Mouse (Mus musculus): Measurements from ENCODE around the gene Tsr3. TPM values are rescaled to one million over a fixed set of nuclear protein-coding genes. Genes with fewer than 3 reads are reported as not detected.
"Not testable (repeated sequence)": the region's sequence is repeated elsewhere in the genome, so short reads cannot be mapped to it uniquely, and the experiment has no call there.

The Tsr3 gene
- polyA plus RNA-seq, 1 experiment from 2014 or later = 63.6 TPM

DNA sequence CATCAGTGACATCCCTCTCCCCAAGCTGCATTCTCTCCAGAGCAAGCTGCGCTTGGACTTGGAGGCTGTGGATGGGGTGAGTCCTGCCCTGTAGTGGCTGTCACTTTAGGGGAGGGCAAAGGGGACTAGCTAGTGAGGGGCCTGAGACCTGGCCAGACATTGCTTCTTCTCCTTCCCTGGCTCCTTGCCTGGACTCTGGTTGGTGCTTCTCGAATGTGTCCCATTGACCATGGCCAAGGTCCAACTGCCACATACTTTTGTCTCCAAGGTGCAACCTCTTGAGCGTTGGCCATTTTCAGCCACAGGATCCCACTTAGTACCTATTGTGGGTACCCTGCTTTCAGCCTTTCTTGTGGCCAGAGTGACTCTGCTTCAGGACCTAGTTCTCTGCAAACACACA lies 9.3 kb upstream of the Tsr3 start:
- Histone ChIP-seq H3K4me3 (ENCODE audit: low read depth, low read length) (no peak overlapping the region), H3K36me3 (ENCODE audit: control insufficient read depth, insufficient read depth, low read length) (peaks cover 9% of the 10 kb centered on the region; the same call in 1 of the 2 replicates), H3K4me1 (ENCODE audit: control insufficient read depth, insufficient read depth, low read length) (no peaks in the 10 kb centered on the region), H3K9me3 (ENCODE audit: control insufficient read depth, low read length) (no peaks in the 10 kb centered on the region), H3K27ac (ENCODE audit: low read depth, low read length) (no peak overlapping the region), H3K27me3 (ENCODE audit: control insufficient read depth, insufficient read depth, low read length) (no peaks in the 10 kb centered on the region), H3K9ac (ENCODE audit: low read length) (no peak overlapping the region), H3K4me2 (ENCODE audit: low read depth) (no peak overlapping the region)
- ATAC-seq (ENCODE audit: insufficient read depth, low FRiP score, low TSS enrichment) (no peak), DNase-seq (ENCODE audit: low spot score) (no peak)
- 96% methylated on average over 3 of the region's 3 CpGs for WGBS

DNA sequence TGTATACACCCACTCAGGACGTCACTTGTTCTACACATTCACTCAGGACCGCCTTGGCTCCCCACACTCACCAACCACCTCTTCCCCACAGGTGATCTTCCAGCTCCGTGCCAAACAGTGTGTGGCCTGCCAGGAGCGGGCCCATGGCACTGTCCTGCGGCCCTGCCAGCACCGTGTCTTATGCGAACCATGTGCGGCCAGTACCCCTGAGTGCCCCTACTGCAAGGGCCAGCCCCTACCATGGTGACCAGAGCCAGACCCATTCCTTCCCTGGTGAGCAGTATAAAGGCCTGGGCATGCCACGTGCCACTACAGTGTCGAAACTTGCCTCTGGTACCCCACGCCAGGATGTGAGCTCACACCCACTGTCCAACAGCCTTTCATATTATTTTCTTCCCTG lies 8.3 kb upstream of the Tsr3 start:
- WGBS = 95% methylated on average over 5 of the region's 11 CpGs
- not testable (repeated sequence) for H3K9ac ChIP-seq (ENCODE audit: low read length); DNase-seq (ENCODE audit: low spot score); H3K27me3 ChIP-seq (ENCODE audit: control insufficient read depth, insufficient read depth, low read length); H3K36me3 ChIP-seq (ENCODE audit: control insufficient read depth, insufficient read depth, low read length); H3K4me2 ChIP-seq (ENCODE audit: low read depth); H3K27ac ChIP-seq (ENCODE audit: low read depth, low read length); H3K9me3 ChIP-seq (ENCODE audit: control insufficient read depth, low read length); H3K4me1 ChIP-seq (ENCODE audit: control insufficient read depth, insufficient read depth, low read length); H3K4me3 ChIP-seq (ENCODE audit: low read depth, low read length)
- 0 out of 2 replicates have a peak, but pooled peaks have one; percentile 20 for ATAC-seq (ENCODE audit: insufficient read depth, low FRiP score, low TSS enrichment)

DNA sequence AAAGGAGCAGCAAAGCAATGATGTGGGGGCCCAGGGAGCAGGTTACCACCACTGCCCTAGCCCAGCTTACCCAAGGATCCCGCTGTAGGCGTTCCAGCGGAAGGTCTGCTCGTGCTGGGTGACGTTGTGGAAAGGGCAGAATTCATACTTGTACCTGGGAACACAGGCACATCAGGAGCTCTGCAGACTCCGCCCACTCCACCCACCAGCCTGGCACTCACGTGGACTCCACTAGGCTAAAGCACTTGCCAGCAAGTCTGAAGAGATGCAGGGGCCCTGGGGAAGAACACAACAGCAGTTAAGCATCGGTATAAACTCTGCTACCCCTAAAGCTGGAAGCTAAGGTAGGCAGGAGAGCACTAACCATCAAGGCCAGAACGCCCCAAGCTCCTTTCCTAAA lies 4.3 kb upstream of the Tsr3 start:
- peaks cover 4% of the 10 kb centered on the region; the same call in 1 of the 2 replicates for H3K4me1 ChIP-seq (ENCODE audit: control insufficient read depth, insufficient read depth, low read length)
- no peak overlapping the region for H3K4me3 ChIP-seq (ENCODE audit: low read depth, low read length)
- no peak overlapping the region for H3K4me2 ChIP-seq (ENCODE audit: low read depth)
- no peaks in the 10 kb centered on the region for H3K27me3 ChIP-seq (ENCODE audit: control insufficient read depth, insufficient read depth, low read length)
- H3K9me3 ChIP-seq (ENCODE audit: control insufficient read depth, low read length) = no peaks in the 10 kb centered on the region
- H3K27ac ChIP-seq (ENCODE audit: low read depth, low read length) = no peak overlapping the region
- H3K36me3 ChIP-seq (ENCODE audit: control insufficient read depth, insufficient read depth, low read length) = peaks cover 9% of the 10 kb centered on the region; the same call in 1 of the 2 replicates
- no peak overlapping the region for H3K9ac ChIP-seq (ENCODE audit: low read length)
- ATAC-seq (ENCODE audit: insufficient read depth, low FRiP score, low TSS enrichment) (no peak), DNase-seq (ENCODE audit: low spot score) (no peak)
- 83% methylated on average over 9 of the region's 9 CpGs for WGBS

DNA sequence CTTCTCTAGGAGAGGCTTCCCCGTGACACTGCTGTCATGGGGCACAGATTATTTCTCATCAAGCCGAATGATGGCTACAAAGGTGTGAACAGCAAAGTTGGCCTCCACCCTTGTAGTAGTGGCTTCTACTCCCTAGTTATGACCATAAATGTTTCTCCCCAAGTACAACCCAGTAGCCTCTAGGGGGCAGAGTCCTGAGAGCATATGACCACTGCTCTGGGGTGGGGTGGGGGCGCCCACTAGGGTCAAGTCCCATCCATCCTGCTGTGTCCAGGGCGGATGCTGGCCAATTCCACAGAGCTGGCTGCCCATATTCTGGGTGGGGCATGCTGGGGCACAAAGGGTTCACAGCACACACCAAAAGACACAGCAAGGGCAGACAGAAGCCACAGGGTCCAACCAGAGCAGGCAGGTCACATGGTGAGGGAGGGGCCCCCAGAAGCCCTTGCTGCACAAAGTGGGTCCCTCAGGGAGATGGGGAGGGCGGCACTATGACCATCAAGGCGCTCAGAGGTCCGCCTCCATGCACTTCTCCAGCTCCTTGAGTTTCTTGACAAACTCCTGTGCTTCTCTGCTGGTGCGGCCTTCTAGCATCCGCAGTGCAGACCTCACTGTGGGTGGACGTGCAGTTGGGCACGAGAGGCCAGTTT lies 3.3 kb downstream of the Tsr3 start:
- Histone ChIP-seq H3K4me2 (ENCODE audit: low read depth) (no peak overlapping the region), H3K9ac (ENCODE audit: low read length) (no peak overlapping the region), H3K27me3 (ENCODE audit: control insufficient read depth, insufficient read depth, low read length) (no peaks in the 10 kb centered on the region), H3K36me3 (ENCODE audit: control insufficient read depth, insufficient read depth, low read length) (peaks cover 14% of the 10 kb centered on the region), H3K9me3 (ENCODE audit: control insufficient read depth, low read length) (no peaks in the 10 kb centered on the region), H3K4me3 (ENCODE audit: low read depth, low read length) (no peak overlapping the region), H3K4me1 (ENCODE audit: control insufficient read depth, insufficient read depth, low read length) (peaks cover 8% of the 10 kb centered on the region), H3K27ac (ENCODE audit: low read depth, low read length) (no peak overlapping the region)
- 90% methylated on average over 11 of the region's 11 CpGs for WGBS
- DNase-seq (ENCODE audit: low spot score) = no peak
- ATAC-seq (ENCODE audit: insufficient read depth, low FRiP score, low TSS enrichment) = no peak

DNA sequence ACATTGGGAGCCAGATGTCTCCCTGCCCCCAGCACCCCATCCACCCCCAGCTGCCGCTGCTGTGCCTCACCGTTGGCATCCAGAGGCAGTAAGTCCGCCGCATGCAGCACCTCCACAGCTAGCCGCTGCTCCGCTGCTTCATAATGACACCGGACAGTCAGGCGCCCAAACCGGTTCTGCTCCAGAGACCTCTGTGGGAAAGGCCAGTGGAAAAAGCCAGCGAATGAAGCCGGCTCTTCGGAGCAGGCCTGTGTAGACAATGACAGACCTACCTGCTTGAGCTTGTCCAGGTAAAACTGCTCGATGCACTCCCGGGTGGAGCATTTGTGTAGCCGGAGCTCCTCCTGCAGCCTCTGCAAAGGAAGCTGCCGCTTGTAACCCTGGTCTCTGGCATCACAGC lies 4.3 kb downstream of the Tsr3 start:
- ATAC-seq (ENCODE audit: insufficient read depth, low FRiP score, low TSS enrichment) (no peak), DNase-seq (ENCODE audit: low spot score) (no peak)
- peaks cover 14% of the 10 kb centered on the region for H3K36me3 ChIP-seq (ENCODE audit: control insufficient read depth, insufficient read depth, low read length)
- no peak overlapping the region for H3K27ac ChIP-seq (ENCODE audit: low read depth, low read length)
- WGBS = 85% methylated on average over 16 of the region's 16 CpGs
- no peaks in the 10 kb centered on the region for H3K9me3 ChIP-seq (ENCODE audit: control insufficient read depth, low read length)
- H3K4me3 ChIP-seq (ENCODE audit: low read depth, low read length) = no peak overlapping the region
- H3K27me3 ChIP-seq (ENCODE audit: control insufficient read depth, insufficient read depth, low read length) = no peaks in the 10 kb centered on the region
- H3K4me2 ChIP-seq (ENCODE audit: low read depth) = no peak overlapping the region
- H3K4me1 ChIP-seq (ENCODE audit: control insufficient read depth, insufficient read depth, low read length) = peaks cover 5% of the 10 kb centered on the region
- H3K9ac ChIP-seq (ENCODE audit: low read length) = no peak overlapping the region

DNA sequence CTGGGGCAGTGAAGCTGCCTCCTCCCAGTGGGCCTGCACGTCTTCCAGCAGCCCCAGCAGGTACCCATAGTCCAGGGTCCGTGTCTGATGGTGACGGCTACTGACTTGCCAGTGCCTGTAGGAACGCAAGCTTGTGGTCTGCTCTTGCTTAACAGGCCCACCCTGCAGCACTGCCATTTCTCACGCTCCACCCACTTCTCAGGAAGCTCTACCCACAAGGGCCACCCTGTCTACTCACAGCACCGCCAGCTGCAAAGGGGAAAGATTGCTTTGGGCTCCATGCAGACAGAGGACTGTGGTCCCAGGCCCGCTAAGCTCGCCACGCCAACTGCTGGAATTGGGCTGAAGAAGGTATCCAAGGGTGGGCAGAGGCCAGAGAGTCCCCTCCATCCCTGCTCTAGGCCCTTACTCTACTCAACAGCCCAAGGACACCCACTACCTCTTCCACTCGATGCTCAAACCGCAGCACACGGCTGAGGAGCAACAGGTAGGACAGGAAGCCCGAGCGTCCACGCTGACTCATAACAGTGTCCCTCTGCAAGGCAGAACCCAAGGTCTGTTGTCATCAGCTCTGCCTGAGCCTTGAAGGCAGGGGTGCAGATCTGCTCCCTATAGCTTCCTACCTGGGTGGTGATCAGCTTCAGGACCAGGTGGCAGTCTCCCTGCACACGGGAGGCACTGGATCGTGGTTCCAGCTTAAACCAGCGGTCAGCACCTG lies 8.2 kb downstream of the Tsr3 start:
- ATAC-seq (ENCODE audit: insufficient read depth, low FRiP score, low TSS enrichment) (no peak), DNase-seq (ENCODE audit: low spot score) (no peak)
- Histone ChIP-seq H3K4me1 (ENCODE audit: control insufficient read depth, insufficient read depth, low read length) (0 out of 2 replicates have a peak, but pooled peaks cover 2% of the 10 kb centered on the region), H3K4me3 (ENCODE audit: low read depth, low read length) (no peak overlapping the region), H3K27ac (ENCODE audit: low read depth, low read length) (no peak overlapping the region), H3K36me3 (ENCODE audit: control insufficient read depth, insufficient read depth, low read length) (peaks cover 11% of the 10 kb centered on the region), H3K27me3 (ENCODE audit: control insufficient read depth, insufficient read depth, low read length) (no peaks in the 10 kb centered on the region), H3K9ac (ENCODE audit: low read length) (no peak overlapping the region), H3K9me3 (ENCODE audit: control insufficient read depth, low read length) (no peaks in the 10 kb centered on the region), H3K4me2 (ENCODE audit: low read depth) (no peak overlapping the region)
- WGBS = 83% methylated on average over 18 of the region's 18 CpGs

DNA sequence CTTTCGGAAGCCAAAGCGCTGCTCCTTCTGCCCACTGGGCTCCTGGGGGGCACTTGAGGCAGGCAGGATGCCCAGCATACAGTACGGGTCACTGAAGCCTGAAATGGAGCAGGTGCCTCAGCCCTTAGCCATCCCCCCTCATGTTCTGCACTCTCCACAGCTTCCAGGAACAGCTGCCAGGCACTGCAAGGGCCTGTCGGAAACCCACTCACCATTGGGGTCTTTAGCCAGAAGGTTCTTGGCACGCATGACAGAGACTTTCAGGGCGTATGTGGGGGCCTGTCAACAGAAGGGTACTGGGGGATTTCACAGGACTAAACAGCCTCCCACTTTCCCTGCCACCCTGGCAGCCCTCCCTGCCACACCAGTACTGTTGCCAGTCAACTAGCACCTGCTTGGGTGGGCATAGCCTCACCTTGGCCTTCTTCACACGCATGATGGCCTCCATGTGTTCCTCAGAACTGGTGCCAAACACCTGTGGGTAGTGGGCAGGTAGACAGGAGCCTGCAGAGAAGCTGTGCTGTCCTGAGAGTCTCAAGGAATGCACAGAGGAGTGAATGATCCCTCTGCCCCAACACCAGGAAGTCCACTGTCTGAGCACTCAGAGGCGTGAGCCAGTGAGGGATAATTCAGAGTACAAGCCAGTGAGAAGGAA lies 10.3 kb downstream of the Tsr3 start:
- WGBS = 78% methylated on average over 8 of the region's 8 CpGs
- no peak overlapping the region for H3K9ac ChIP-seq (ENCODE audit: low read length)
- no peaks in the 10 kb centered on the region for H3K36me3 ChIP-seq (ENCODE audit: control insufficient read depth, insufficient read depth, low read length)
- DNase-seq (ENCODE audit: low spot score) = no peak
- H3K27ac ChIP-seq (ENCODE audit: low read depth, low read length) = no peak overlapping the region
- H3K27me3 ChIP-seq (ENCODE audit: control insufficient read depth, insufficient read depth, low read length) = peaks cover 6% of the 10 kb centered on the region
- no peak overlapping the region for H3K4me3 ChIP-seq (ENCODE audit: low read depth, low read length)
- H3K9me3 ChIP-seq (ENCODE audit: control insufficient read depth, low read length) = no peaks in the 10 kb centered on the region
- H3K4me2 ChIP-seq (ENCODE audit: low read depth) = no peak overlapping the region
- ATAC-seq (ENCODE audit: insufficient read depth, low FRiP score, low TSS enrichment) = no peak
- H3K4me1 ChIP-seq (ENCODE audit: control insufficient read depth, insufficient read depth, low read length) = peaks cover 9% of the 10 kb centered on the region; the same call in 1 of the 2 replicates

DNA sequence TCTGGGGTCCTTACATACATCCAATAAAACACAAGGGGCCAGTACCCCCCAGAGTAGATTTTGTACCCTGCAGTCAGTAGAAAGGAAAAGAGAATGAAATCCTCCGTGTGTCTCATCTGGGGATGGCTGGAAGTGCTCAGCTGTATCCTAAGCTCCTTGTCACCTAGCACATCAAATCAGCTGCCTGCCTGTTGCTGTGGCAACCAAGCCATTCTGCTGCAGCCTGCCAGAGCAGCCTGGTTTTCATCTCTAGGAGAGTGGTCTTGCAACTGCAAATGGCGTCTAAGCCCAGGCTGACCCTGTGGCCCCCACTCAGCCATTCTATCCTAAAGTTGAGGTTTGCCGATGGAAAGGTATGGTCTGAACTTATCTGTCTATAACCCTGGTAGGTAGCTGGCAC lies 12.7 kb downstream of the Tsr3 start:
- DNase-seq (ENCODE audit: low spot score) (peak; percentile 24), ATAC-seq (ENCODE audit: insufficient read depth, low FRiP score, low TSS enrichment) (no peak)
- Histone ChIP-seq H3K9me3 (ENCODE audit: control insufficient read depth, low read length) (no peaks in the 10 kb centered on the region), H3K27me3 (ENCODE audit: control insufficient read depth, insufficient read depth, low read length) (peaks cover 17% of the 10 kb centered on the region), H3K27ac (ENCODE audit: low read depth, low read length) (no peak overlapping the region), H3K4me2 (ENCODE audit: low read depth) (no peak overlapping the region), H3K4me1 (ENCODE audit: control insufficient read depth, insufficient read depth, low read length) (peaks cover 18% of the 10 kb centered on the region), H3K36me3 (ENCODE audit: control insufficient read depth, insufficient read depth, low read length) (no peaks in the 10 kb centered on the region), H3K4me3 (ENCODE audit: low read depth, low read length) (no peak overlapping the region), H3K9ac (ENCODE audit: low read length) (no peak overlapping the region)
- 38% methylated on average over 3 of the region's 3 CpGs for WGBS

Data from neural tube, embryonic 11.5 days (tissue).